Mouse (Mus musculus) neural tube, embryonic 11.5 days (tissue): ENCODE measurements around the gene Drd3. TPM values are rescaled to one million over a fixed set of nuclear protein-coding genes. Genes with fewer than 3 reads are reported as not detected.

ENCODE experiments used
- ATAC-seq: fragments of 200-750 bp; cut with Nextera tagmentation; 2 replicates; pipeline ENCODE4 v1.8.0; 2017; ENCODE audit warnings: moderate number of reproducible peaks, mild to moderate bottlenecking, moderate TSS enrichment, moderate library complexity; ENCODE audit not compliant: insufficient read depth, low FRiP score, low TSS enrichment
- DNase-seq: peaks from one replicate; pipeline ENCODE4 v3.0.0-alpha.2; 2015; ENCODE audit warnings: low spot score
- H3K27ac ChIP-seq: fragments of 300-500 bp; sonication (generic); 2 replicates; pipeline ENCODE4 v1.5.1; 2014; ENCODE audit warnings: low read depth, mild to moderate bottlenecking, low read length
- H3K27me3 ChIP-seq: fragments of 300-500 bp; sonication (generic); 2 replicates; pipeline ENCODE4 v1.6.1; 2014; ENCODE audit warnings: mild to moderate bottlenecking, low read length, mixed read lengths; ENCODE audit not compliant: control insufficient read depth, insufficient read depth
- H3K36me3 ChIP-seq: fragments of 300-500 bp; sonication (generic); 2 replicates; pipeline ENCODE4 v1.6.1; 2014; ENCODE audit warnings: mild to moderate bottlenecking, low read length, moderate library complexity, mixed read lengths; ENCODE audit not compliant: control insufficient read depth, insufficient read depth
- H3K4me1 ChIP-seq: fragments of 300-500 bp; sonication (generic); 2 replicates; pipeline ENCODE4 v1.6.1; 2014; ENCODE audit warnings: low read length, mixed read lengths; ENCODE audit not compliant: control insufficient read depth, insufficient read depth
- H3K4me2 ChIP-seq: fragments of 300-500 bp; sonication (generic); 2 replicates; pipeline ENCODE4 v1.6.1; 2014; ENCODE audit warnings: low read depth, mild to moderate bottlenecking, moderate library complexity
- H3K4me3 ChIP-seq: fragments of 300-500 bp; sonication (generic); 2 replicates; pipeline ENCODE4 v1.5.1; 2014; ENCODE audit warnings: low read depth, low read length
- H3K9ac ChIP-seq: fragments of 300-500 bp; sonication (generic); 2 replicates; pipeline ENCODE4 v1.6.1; 2014; ENCODE audit warnings: mild to moderate bottlenecking, low read length
- H3K9me3 ChIP-seq: fragments of 300-500 bp; sonication (generic); 2 replicates; pipeline ENCODE4 v1.6.1; 2016; ENCODE audit warnings: low read length; ENCODE audit not compliant: control insufficient read depth
- WGBS: fragments of 180-500 bp; shearing (Covaris S2); extraction: QIAGEN DNeasy Blood & Tissue Kit; methylation state at CpG from one replicate; pipeline ENCODE4 v1.1.7; 2014; 5-methylcytosine and 5-hydroxymethylcytosine counted together
- polyA plus RNA-seq: library from polyadenylated mRNA; unstranded; fragments of >200 nt; fragmentation: Nextera tagmentation; extraction: Ambion mirVana; gene quantifications from 2 replicates; pipeline ENCODE4 v1.2.1, GENCODE M21; 2014

Drd3 gene
- polyA plus RNA-seq, 1 experiment from 2014 or later = not detected

DNA sequence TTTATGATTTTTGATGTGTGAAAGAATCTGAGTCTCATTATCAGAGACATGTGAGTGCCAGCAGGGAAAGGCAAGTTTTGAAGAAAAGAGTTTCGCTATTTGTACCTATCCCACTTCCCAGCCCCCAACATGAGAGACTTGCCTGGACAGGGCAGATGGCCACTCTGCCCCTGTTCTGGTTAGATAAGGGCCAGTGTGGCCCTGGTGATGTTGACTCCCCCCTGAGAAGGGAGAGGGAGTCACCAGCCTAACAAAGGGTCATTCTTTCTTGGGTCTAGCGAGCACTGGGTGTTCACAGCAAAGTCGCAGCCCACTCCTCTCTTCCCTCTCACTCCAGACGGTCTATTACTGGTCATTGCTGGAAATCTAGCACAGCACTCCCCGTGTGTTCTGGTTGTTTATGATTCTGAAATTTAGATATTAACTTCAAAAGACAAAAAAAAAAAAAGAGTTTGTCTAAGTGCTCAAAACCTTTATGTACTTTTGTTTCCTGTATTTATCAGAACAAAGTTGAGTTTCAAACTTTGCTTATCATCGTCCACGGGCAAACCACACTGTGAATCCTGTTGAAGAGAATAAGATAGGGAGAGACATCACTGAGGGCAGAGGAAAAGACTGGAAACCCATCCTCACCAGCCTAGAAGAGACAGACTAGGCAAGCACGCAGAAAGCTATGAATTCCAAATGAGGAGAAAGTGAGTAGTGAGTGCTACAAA lies 24.2 kb upstream of the Drd3 start:
- DNase-seq (no peak), ATAC-seq (no peak)
- Histone ChIP-seq H3K9ac (no peak overlapping the region), H3K4me1 (no peaks in the 10 kb centered on the region), H3K9me3 (no peaks in the 10 kb centered on the region), H3K4me3 (no peak overlapping the region), H3K4me2 (no peak overlapping the region), H3K27ac (no peak overlapping the region), H3K36me3 (no peaks in the 10 kb centered on the region), H3K27me3 (no peaks in the 10 kb centered on the region)
- 87% methylated on average over 8 of the region's 8 CpGs for WGBS

DNA sequence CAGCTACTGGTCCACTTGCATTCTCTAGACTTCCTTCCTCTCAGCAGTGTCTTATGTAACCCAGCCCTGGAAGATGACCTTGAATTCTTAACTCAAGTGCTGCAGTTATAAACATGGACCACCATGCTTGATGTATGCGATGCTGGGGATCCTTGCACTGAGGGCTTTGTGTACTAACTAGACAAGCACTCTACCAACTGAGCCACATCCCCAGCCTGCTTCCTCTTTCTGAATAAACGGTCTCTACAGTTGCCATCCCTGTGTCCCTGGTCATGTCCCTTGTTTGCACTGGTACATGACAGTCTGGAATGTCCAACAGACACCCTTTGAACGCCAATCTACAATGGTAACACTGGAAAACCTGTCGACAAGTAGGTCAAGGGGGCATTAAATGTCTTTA lies 23.5 kb upstream of the Drd3 start:
- no peaks in the 10 kb centered on the region for H3K9me3 ChIP-seq
- no peaks in the 10 kb centered on the region for H3K36me3 ChIP-seq
- H3K4me1 ChIP-seq = no peaks in the 10 kb centered on the region
- H3K27me3 ChIP-seq = no peaks in the 10 kb centered on the region
- ATAC-seq = no peak
- no peak overlapping the region for H3K4me2 ChIP-seq
- 89% methylated on average over 4 of the region's 4 CpGs for WGBS
- no peak overlapping the region for H3K27ac ChIP-seq
- DNase-seq = no peak
- H3K4me3 ChIP-seq = no peak overlapping the region
- H3K9ac ChIP-seq = no peak overlapping the region

DNA sequence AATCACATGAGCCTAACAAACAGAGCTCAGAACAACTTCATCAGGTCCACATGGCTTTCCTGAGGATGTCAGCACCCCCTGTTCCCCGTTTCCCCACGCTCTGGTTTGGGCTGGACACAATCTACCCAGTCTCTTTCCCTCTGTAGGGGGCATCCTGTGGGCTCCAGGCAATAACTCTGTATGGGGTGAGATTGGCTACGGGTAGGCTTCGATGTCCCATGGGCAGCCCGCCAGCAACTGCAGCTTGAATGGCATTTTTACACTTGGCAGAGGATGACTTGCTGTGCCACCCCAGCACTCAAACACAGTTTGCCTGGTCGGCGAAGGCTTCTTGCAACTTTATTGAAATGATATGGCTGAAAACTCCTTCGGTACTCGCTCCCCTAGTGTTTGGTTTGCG lies 21.3 kb upstream of the Drd3 start:
- Histone ChIP-seq H3K9me3 (no peaks in the 10 kb centered on the region), H3K27me3 (no peaks in the 10 kb centered on the region), H3K27ac (no peak overlapping the region), H3K36me3 (no peaks in the 10 kb centered on the region), H3K4me3 (no peak overlapping the region), H3K4me1 (no peaks in the 10 kb centered on the region), H3K9ac (no peak overlapping the region), H3K4me2 (no peak overlapping the region)
- WGBS = 91% methylated on average over 10 of the region's 10 CpGs
- ATAC-seq (no peak), DNase-seq (no peak)

DNA sequence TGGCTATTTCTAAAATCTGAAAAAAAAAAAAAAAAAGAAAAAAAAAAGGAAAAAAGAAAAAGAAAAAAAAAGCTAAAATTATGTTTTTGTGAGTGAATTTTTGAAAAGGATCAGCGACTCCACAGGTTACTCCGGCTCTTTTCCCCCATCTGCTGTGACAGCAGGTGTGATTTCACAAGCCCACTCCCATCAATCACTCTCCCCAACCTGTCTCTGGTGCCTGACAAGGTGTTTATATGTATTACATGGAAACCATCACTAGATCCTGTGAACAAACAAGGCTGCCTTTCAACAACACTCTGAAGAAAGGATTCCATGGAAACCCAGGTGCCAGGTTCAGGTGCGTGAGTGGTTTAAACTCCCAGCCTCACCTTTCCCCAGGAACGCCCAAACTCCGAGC lies 20.9 kb upstream of the Drd3 start:
- H3K4me3 ChIP-seq = no peak overlapping the region
- H3K36me3 ChIP-seq = no peaks in the 10 kb centered on the region
- H3K27ac ChIP-seq = no peak overlapping the region
- H3K27me3 ChIP-seq = no peaks in the 10 kb centered on the region
- ATAC-seq (no peak), DNase-seq (no peak)
- H3K4me2 ChIP-seq = no peak overlapping the region
- no peaks in the 10 kb centered on the region for H3K4me1 ChIP-seq
- H3K9ac ChIP-seq = no peak overlapping the region
- H3K9me3 ChIP-seq = no peaks in the 10 kb centered on the region
- WGBS = 92% methylated on average over 5 of the region's 5 CpGs

DNA sequence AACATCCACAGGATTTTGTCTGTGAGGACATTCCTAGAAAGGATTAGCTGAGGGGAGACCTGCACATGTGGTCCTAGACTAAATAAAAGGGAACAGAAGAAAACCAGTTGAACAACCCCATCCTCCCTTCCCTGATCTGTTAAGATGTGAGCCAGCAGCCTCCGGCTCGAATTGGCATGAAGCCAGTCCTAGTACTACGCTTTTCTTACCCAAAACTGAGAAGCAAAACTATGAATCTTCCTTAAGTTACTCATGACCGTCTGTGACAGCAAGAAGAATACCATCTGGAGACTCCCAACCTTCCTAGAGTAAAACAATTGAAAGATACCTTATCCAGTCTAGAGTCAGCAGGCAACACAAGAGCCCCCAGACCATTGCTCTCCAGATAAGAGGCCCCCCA lies 15.9 kb upstream of the Drd3 start:
- DNase-seq = no peak
- no peaks in the 10 kb centered on the region for H3K4me1 ChIP-seq

DNA sequence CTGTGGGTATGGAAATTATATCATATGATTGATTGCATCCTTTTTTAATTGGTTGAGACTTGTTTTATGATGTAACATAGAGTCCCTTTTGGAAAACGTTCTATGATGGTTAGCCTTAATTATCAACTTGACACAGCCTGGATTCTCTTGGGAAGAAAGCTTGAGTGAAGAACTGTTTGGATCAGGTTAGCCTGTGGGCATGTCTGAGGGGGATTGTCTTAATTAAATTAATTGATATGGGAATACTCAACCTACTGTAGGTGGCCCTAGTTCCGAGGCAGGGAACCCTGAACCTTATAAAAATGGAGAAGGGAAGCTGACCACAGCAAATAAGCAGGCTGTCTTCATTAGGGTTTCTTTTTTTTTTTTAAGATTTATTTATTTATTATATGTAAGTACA lies 12.9 kb upstream of the Drd3 start:
- 78% methylated on average over 2 of the region's 2 CpGs for WGBS
- H3K9me3 ChIP-seq = no peaks in the 10 kb centered on the region
- ATAC-seq = no peak

More for the DNA sequence above, 15.9 kb upstream of the Drd3 start:
- H3K27ac ChIP-seq = no peak overlapping the region
- no peaks in the 10 kb centered on the region for H3K36me3 ChIP-seq
- H3K4me3 ChIP-seq = no peak overlapping the region
- no peak for ATAC-seq
- no peak overlapping the region for H3K9ac ChIP-seq
- H3K9me3 ChIP-seq = no peaks in the 10 kb centered on the region
- no peak overlapping the region for H3K4me2 ChIP-seq
- no peaks in the 10 kb centered on the region for H3K27me3 ChIP-seq
- whole genome bisulfite sequencing = 88% methylated on average over 4 of the region's 4 CpGs

DNA sequence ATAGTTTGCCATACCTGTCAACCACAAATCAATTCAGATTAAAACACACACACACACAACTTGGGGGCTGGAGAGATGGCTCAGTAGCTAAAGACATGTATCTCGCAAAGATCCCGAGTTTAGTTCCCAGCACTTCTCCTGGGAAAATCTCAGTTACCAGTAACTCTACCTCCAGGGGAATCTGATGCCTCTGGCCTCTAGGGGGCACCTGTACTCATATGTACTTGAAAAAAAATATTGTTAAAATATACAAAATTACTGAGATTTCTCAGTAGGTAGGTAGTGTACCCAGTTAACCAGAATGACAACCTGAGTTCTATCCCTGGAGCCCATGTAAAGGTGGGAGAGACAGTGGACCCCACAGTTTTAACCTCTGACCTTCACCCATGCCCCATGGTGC lies 5.4 kb upstream of the Drd3 start:
- H3K4me1 ChIP-seq = no peaks in the 10 kb centered on the region
- ATAC-seq = no peak
- H3K4me3 ChIP-seq = no peak overlapping the region
- H3K4me2 ChIP-seq = no peak overlapping the region
- WGBS = 89% methylated on average over 2 of the region's 2 CpGs
- no peak overlapping the region for H3K9ac ChIP-seq
- no peak overlapping the region for H3K27ac ChIP-seq
- no peaks in the 10 kb centered on the region for H3K9me3 ChIP-seq
- no peaks in the 10 kb centered on the region for H3K27me3 ChIP-seq
- no peak for DNase-seq
- H3K36me3 ChIP-seq = no peaks in the 10 kb centered on the region

More for the DNA sequence above, 12.9 kb upstream of the Drd3 start:
- Histone ChIP-seq H3K27me3 (no peaks in the 10 kb centered on the region), H3K27ac (no peak overlapping the region), H3K9ac (no peak overlapping the region), H3K4me1 (no peaks in the 10 kb centered on the region), H3K4me2 (no peak overlapping the region), H3K4me3 (no peak overlapping the region), H3K36me3 (no peaks in the 10 kb centered on the region)
- no peak for DNase-seq

DNA sequence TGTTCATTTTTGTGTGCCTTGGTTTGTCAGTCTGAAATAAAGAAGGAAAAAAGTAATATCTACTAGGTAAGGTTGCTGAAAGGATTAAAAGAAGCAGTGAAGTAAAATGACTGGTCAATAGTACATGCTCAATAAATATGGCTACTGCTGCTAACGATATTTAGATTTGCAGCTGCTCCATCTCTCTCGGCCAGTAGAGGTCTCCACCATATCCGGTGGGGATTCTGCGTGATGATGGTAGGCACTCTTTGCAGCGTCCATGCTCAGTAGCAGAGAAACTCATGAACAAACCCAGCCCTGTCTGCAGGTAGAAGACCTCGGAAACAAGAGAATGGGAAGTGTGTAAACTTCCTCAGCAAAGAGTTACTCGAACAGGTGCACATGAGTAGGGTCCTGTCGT lies 926 bp upstream of the Drd3 start:
- H3K4me2 ChIP-seq = no peak overlapping the region
- no peak overlapping the region for H3K9ac ChIP-seq
- H3K36me3 ChIP-seq = no peaks in the 10 kb centered on the region
- no peak for ATAC-seq
- no peaks in the 10 kb centered on the region for H3K4me1 ChIP-seq
- no peak for DNase-seq
- WGBS = 86% methylated on average over 8 of the region's 8 CpGs
- no peak overlapping the region for H3K27ac ChIP-seq
- H3K9me3 ChIP-seq = no peaks in the 10 kb centered on the region
- no peak overlapping the region for H3K4me3 ChIP-seq
- no peaks in the 10 kb centered on the region for H3K27me3 ChIP-seq

DNA sequence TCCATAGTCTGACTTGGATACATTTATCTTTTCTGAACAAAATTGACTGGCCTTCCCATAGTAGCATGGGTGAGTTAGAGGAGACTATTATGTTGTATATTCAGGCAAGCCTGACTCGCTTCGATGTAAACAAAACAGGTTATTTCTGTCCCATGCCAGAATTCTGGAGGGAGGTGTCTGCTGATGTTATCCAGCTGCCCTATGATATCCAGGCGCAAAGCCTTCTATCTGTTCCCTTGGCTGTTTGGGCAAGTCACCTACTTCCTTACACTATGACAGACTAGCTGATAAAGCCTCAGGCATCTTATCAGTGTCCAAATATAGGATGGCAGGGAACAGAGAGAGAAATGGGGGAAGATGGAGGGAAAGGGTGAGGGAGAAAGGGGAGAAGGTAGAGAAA lies 18.5 kb downstream of the Drd3 start:
- Histone ChIP-seq H3K36me3 (no peaks in the 10 kb centered on the region), H3K4me3 (no peak overlapping the region), H3K4me1 (no peaks in the 10 kb centered on the region), H3K27me3 (no peaks in the 10 kb centered on the region), H3K9me3 (no peaks in the 10 kb centered on the region), H3K9ac (no peak overlapping the region), H3K4me2 (no peak overlapping the region), H3K27ac (no peak overlapping the region)
- WGBS = 89% methylated on average over 3 of the region's 3 CpGs
- ATAC-seq = no peak
- DNase-seq = no peak
